20 mouse cellular contexts compared by ENCODE assay signal in genomic region chr2:3420157-3420556, GRCm38 (mm10). TPM values are rescaled to one million over a fixed set of nuclear protein-coding genes. Genes with fewer than 3 reads are reported as not detected.
DNase-seq lines count a peak whose midpoint lies in the region; ATAC-seq and TF ChIP-seq lines count a peak whose summit lies in the region.
"Had no signal": no experiment of that assay in that cellular context is flagged by ENCODE, and none has a peak within 500 bp of the region (broad histone marks: within the 10 kb centered on the region; RNA-seq: fewer than 3 reads in every experiment).

No protein-coding gene starts in this region.

- ATAC-seq in liver, postnatal 0 days, result no peak
- ATAC-seq in hindbrain, postnatal 0 days, result no peak
- ATAC-seq: Patski had no signal

- peaks cover 15% of the 10 kb centered on the region; the same call in 1 of the 2 replicates for H3K4me1 ChIP-seq in liver, postnatal 0 days (ENCODE audit: insufficient read depth)
- 0 out of 2 replicates have a peak, but pooled peaks cover 3% of the 10 kb centered on the region for H3K4me1 ChIP-seq in hindbrain, postnatal 0 days (ENCODE audit: insufficient read depth, low read length)

- DNase-seq in embryo, embryonic 10.5 days (ENCODE audit: low spot score), result peak; percentile 44
- DNase-seq in embryo, embryonic 10 days (ENCODE audit: low spot score), result no peak
- no peak for DNase-seq in liver, postnatal 0 days
- DNase-seq in liver (no peak), ES-CJ7 (ENCODE audit: low read depth, low spot score) (peak; percentile 53)
- peak; percentile 47 for DNase-seq in hindbrain, postnatal 0 days (ENCODE audit: low spot score)
- DNase-seq in thymus, postnatal 10 days (ENCODE audit: low spot score in 2 of 2), result no peak
- DNase-seq in adrenal gland, postnatal 36 days, result no peak
- DNase-seq: adrenal gland, postnatal 10 days; gastrocnemius, postnatal 25 days; heart, postnatal 36 days; kidney, adult 11 months; kidney, postnatal 36 days; right cerebral cortex, postnatal 14 days had no signal

- H3K4me3 ChIP-seq in liver, postnatal 0 days (ENCODE audit: low read depth, low read length), result no peak overlapping the region
- H3K4me3 ChIP-seq in hindbrain, postnatal 0 days (ENCODE audit: low read length), result no peak overlapping the region

- no peak for TF ChIP-seq CTCF in liver, postnatal 0 days (IDR thresholded peaks at IDR 0.05; ENCODE audit: low read depth)
- no peak for TF ChIP-seq CTCF in hindbrain, postnatal 0 days (IDR thresholded peaks at IDR 0.05; ENCODE audit: low read depth)

- no peak for TF ChIP-seq EP300 in liver, postnatal 0 days (IDR thresholded peaks at IDR 0.05; ENCODE audit: low read depth)

- WGBS in liver, postnatal 0 days (ENCODE audit: insufficient replicate concordance), result 74% methylated on average over 4 of the region's 4 CpGs
- 37% methylated on average over 4 of the region's 4 CpGs for WGBS in hindbrain, postnatal 0 days

- no peaks in the 10 kb centered on the region for H3K36me3 ChIP-seq in liver, postnatal 0 days (replicated peaks; ENCODE audit: insufficient read depth, low read length)
- H3K36me3 ChIP-seq in hindbrain, postnatal 0 days (ENCODE audit: insufficient read depth, low read length), result no peaks in the 10 kb centered on the region

- 0 out of 2 replicates have a peak overlapping the region, but pooled peaks have one; percentile 16 for H3K27ac ChIP-seq in liver, postnatal 0 days (ENCODE audit: low read depth)
- H3K27ac ChIP-seq in hindbrain, postnatal 0 days, result no peak overlapping the region
- H3K27ac ChIP-seq: liver, embryonic 14.5 days; stomach, postnatal 0 days had no signal

- peaks cover 11% of the 10 kb centered on the region for H3K27me3 ChIP-seq in liver, postnatal 0 days (ENCODE audit: insufficient read depth, low read length)
- no peaks in the 10 kb centered on the region for H3K27me3 ChIP-seq in hindbrain, postnatal 0 days (ENCODE audit: insufficient read depth, low read length)

- H3K9me3 ChIP-seq in liver, postnatal 0 days (ENCODE audit: low read length), result no peaks in the 10 kb centered on the region
- H3K9me3 ChIP-seq in hindbrain, postnatal 0 days (ENCODE audit: low read length), result no peaks in the 10 kb centered on the region

- H3K4me2 ChIP-seq in liver, postnatal 0 days (ENCODE audit: low read depth, low read length), result no peak overlapping the region
- H3K4me2 ChIP-seq in hindbrain, postnatal 0 days (ENCODE audit: low read depth, low read length), result no peak overlapping the region
- H3K4me2 ChIP-seq: heart, embryonic 11.5 days had no signal

- H3K9ac ChIP-seq in liver, postnatal 0 days (replicated peaks), result no peak overlapping the region
- no peak overlapping the region for H3K9ac ChIP-seq in hindbrain, postnatal 0 days (replicated peaks; ENCODE audit: low read length)
- H3K9ac ChIP-seq: liver, embryonic 14.5 days had no signal

RNA-seq across cellular contexts. Expression of gene Meig1, which starts 2.3 kb away (rescaled TPM):
- 0.69 and 0.89 TPM in 2 replicates for polyA plus RNA-seq in liver, postnatal 0 days (2015; fragmentation: Nextera tagmentation; extraction: Ambion mirVana)
- total RNA-seq in hindbrain, postnatal 0 days (2014; rRNA removed), result 3.0 and 6.4 TPM in 2 replicates
- 12.4 and 15.8 TPM in 2 replicates for polyA plus RNA-seq in hindbrain, postnatal 0 days (2015; fragmentation: Nextera tagmentation; extraction: Ambion mirVana)
- total RNA-seq in adrenal gland, postnatal 36 days (2021), result under 1 TPM in 1 of 2 experiments, not detected in 1; 0.56 TPM
- total RNA-seq: gastrocnemius, postnatal 25 days had no signal
- polyA plus RNA-seq: embryonic facial prominence, embryonic 11.5 days; heart, embryonic 11.5 days; limb, embryonic 11.5 days; liver, embryonic 14.5 days had no signal

RNA-seq across cellular contexts. Expression of gene Dclre1c, which starts 3.8 kb away (rescaled TPM):
- polyA plus RNA-seq in liver, postnatal 0 days (2015; fragmentation: Nextera tagmentation; extraction: Ambion mirVana), result 3.0 and 3.1 TPM in 2 replicates
- 6.8 and 9.6 TPM in 2 replicates for total RNA-seq in hindbrain, postnatal 0 days (2014; rRNA removed)
- 8.1 and 8.5 TPM in 2 replicates for polyA plus RNA-seq in hindbrain, postnatal 0 days (2015; fragmentation: Nextera tagmentation; extraction: Ambion mirVana)
- total RNA-seq in adrenal gland, postnatal 36 days (2021), result 1 to 10 TPM; 7.0 to 9.1 TPM

RNA-seq across cellular contexts. Expression of gene Olah, which starts 23.1 kb away (rescaled TPM):
- not detected in 2 replicates for polyA plus RNA-seq in liver, postnatal 0 days (2015; fragmentation: Nextera tagmentation; extraction: Ambion mirVana)
- total RNA-seq in hindbrain, postnatal 0 days (2014; rRNA removed), result not detected in 2 replicates
- 0.20 TPM in 1 of 2 replicates, not detected in the other for polyA plus RNA-seq in hindbrain, postnatal 0 days (2015; fragmentation: Nextera tagmentation; extraction: Ambion mirVana)
- under 1 TPM in 1 of 2 experiments, not detected in 1; 0.30 TPM for total RNA-seq in adrenal gland, postnatal 36 days (2021)
- total RNA-seq: gastrocnemius, postnatal 25 days; heart, postnatal 36 days had no signal
- polyA plus RNA-seq: embryonic facial prominence, embryonic 11.5 days; heart, embryonic 11.5 days; limb, embryonic 11.5 days; liver, embryonic 14.5 days had no signal

RNA-seq across cellular contexts. Expression of gene Suv39h2, which starts 54.7 kb away (rescaled TPM):
- 2.3 and 2.5 TPM in 2 replicates for polyA plus RNA-seq in liver, postnatal 0 days (2015; fragmentation: Nextera tagmentation; extraction: Ambion mirVana)
- total RNA-seq in hindbrain, postnatal 0 days (2014; rRNA removed), result 5.4 and 6.2 TPM in 2 replicates
- 7.9 and 8.9 TPM in 2 replicates for polyA plus RNA-seq in hindbrain, postnatal 0 days (2015; fragmentation: Nextera tagmentation; extraction: Ambion mirVana)
- 1 to 10 TPM; 1.8 to 2.5 TPM for total RNA-seq in adrenal gland, postnatal 36 days (2021)

Comparison
In these comparisons a context has a peak if more than half of its experiments do, and no peak if none do; other contexts are left out.
1. DNase-seq: peak in embryo, embryonic 10.5 days (single experiment), ES-CJ7 (single experiment) and hindbrain, postnatal 0 days (single experiment); none in embryo, embryonic 10 days (single experiment), liver, postnatal 0 days (single experiment), liver (single experiment), thymus, postnatal 10 days (0 of 2) and adrenal gland, postnatal 36 days (0 of 2).